Mouse (Mus musculus): ENCODE measurements around the gene Zscan2. TPM values are rescaled to one million over a fixed set of nuclear protein-coding genes. Genes with fewer than 3 reads are reported as not detected.

Gene Zscan2
- polyA plus RNA-seq, 1 experiment = not detected

DNA sequence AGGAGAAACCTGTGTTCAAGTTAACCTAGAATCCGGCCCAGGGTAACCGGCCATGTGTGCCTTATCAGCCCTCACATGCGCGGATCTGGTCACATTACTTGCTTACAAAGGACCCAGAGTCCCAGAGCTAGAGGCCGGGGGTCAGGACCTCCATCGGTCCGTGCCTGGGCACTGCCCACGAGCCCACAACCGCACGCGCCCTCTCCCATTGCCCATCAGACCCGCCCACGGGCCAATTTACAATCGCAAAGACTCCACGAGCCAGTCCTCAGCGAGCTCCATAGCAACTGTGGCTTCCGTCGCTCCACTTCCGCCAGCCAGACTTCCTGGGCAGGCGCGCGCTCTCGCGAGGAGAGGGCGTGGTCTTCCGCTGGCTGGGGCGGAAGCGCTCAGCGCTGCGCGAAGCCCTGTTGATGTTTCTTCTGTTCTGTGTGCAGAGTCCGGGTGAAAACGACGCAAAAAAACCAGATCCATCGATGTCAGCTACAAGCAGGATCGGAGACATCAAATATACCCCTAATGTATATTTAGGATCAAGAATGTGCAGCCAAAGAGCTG lies 40.3 kb downstream of the Zscan2 start, which contains the start of gene Wdr73:
TSS of gene Wdr73 (minus strand) at position 326 of the 558 bp plus-strand sequence.
- under 1% methylated on average over 36 of the region's 36 CpGs for WGBS
- Histone ChIP-seq H3K4me1 (ENCODE audit: control insufficient read depth, insufficient read depth, low read length) (peaks cover 21% of the 10 kb centered on the region), H3K4me3 (ENCODE audit: insufficient read depth, low read depth, low read length) (peak within 1 kb of the TSS; percentile 59), H3K27ac (ENCODE audit: insufficient read depth, low read depth, low read length) (0 out of 2 replicates have a peak within 1 kb of the TSS, but pooled peaks have one; percentile 43)
- TF ChIP-seq POLR2A (IDR thresholded peaks at IDR 0.05; ENCODE audit: insufficient read depth, low read depth, low read length) = peak; percentile 83
- TF ChIP-seq CTCF (IDR thresholded peaks at IDR 0.05; ENCODE audit: insufficient read depth, low read depth, low read length) = no peak

DNA sequence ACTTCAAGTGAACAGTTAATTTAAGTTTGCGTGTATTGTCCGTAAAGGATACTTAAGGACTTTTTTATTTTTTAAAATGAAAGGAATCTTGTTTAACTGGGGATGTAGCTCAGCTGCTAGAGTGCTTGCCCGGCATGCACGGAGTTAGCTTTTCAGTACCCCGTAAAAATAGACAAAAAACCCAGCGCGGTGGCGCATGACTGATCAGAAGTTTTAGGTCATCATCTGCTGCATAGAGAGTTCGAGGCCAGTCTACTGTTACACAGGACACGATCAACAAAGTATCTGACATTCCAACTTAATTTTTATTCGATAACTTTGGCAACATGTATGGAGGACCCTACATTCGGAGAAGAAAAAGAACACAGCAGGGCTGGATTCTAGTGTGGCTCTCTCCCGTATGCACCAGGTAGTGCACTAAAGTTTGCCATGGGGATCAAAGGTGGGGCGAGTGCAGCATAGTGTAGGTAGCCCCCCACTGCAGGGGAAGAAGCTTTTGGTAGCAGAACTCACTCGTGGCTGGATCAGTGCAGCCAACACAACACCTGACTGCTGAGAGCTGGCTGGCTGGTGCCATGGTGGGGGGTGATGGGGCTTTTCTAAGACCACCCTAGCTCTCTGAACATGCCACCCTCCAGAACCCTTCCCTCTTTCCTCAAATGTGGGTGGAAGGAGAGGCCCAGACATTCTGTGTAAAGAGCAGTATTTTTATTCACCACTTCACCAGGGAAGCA lies 41.0 kb downstream of the Zscan2 start:
- Histone ChIP-seq H3K4me1 (ENCODE audit: control insufficient read depth, insufficient read depth, low read length) (peaks cover 21% of the 10 kb centered on the region), H3K4me3 (ENCODE audit: insufficient read depth, low read depth, low read length) (no peak overlapping the region), H3K27ac (ENCODE audit: insufficient read depth, low read depth, low read length) (0 out of 2 replicates have a peak overlapping the region, but pooled peaks have one; percentile 43)
- WGBS = 18% methylated on average over 15 of the region's 15 CpGs
- TF ChIP-seq POLR2A (IDR thresholded peaks at IDR 0.05; ENCODE audit: insufficient read depth, low read depth, low read length) (no peak), CTCF (IDR thresholded peaks at IDR 0.05; ENCODE audit: insufficient read depth, low read depth, low read length) (no peak)

DNA sequence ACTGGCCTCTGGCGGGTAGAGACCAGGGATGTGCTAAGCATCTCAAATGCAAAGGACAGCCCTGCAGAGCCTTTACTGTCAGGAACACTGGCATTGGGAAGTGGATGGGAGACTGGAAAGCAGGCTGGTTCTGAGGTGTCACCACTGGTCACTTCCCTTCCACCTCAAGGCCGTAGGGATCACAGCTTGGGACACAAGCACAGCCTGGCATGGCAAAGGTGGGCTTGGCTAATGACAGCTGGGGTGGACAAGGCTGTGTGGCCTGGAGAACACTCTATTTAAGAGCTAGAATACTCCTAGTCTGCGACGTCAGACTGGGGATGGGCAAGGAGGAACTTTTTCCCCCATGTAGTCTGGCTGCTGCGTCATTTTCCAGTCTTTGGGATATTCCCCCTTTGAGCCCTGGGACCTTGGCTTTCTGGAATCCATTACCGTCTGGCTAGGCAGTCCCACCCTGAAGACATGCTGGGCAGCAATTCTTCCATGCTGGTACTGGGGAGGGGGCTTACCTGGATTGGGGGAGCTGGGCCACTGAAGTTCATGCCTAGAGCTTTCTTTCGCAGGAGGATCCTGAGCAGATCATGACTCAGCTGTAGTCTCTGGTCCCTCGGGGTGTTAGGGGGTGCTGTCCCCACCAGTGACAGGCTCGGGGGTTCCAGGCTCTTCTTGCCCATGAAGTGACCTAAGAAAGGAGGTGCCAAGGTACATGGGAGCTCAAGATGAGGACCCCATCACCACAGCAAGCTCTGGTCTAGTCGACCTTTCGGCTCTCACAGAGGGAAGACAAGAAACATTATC lies 43.1 kb downstream of the Zscan2 start:
- no peak overlapping the region for H3K27ac ChIP-seq (ENCODE audit: insufficient read depth, low read depth, low read length)
- peaks cover 15% of the 10 kb centered on the region for H3K4me1 ChIP-seq (ENCODE audit: control insufficient read depth, insufficient read depth, low read length)
- 83% methylated on average over 11 of the region's 11 CpGs for WGBS
- H3K4me3 ChIP-seq (ENCODE audit: insufficient read depth, low read depth, low read length) = peak overlapping the region; percentile 5; the same call in 1 of the 2 replicates
- TF ChIP-seq POLR2A (IDR thresholded peaks at IDR 0.05; ENCODE audit: insufficient read depth, low read depth, low read length) (no peak), CTCF (IDR thresholded peaks at IDR 0.05; ENCODE audit: insufficient read depth, low read depth, low read length) (no peak)

DNA sequence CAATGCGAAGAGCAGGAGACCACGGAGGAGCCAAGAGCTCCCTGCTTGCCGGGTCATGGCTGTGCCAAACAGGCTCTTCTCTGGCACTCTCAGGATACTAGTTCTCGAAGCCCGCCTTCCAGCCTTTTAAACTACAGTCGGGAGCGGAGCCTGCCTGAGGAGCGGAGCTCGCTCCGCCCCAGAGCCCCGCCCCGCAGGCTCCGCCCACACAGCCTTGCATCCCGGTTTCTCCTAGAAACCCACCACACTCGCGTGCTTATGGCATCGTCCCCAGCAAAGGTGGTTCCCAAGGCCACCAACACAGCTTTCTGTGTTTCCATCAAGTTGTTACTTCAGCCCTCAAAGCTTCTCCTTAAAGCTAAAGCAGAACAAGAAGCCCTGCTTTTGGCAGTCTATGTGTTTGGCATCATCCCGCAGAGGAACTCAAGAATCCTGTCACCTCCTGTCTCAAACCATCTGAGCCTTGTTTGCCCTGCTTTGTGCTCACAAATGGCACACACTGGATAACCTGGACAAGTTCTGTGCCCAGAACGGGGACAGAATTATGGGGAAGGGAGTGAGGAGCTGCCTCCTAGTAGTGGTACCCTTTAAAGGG lies 44.3 kb downstream of the Zscan2 start, which contains the start of gene Nmb:
TSS of gene Nmb (minus strand) at position 156 of the 595 bp plus-strand sequence.
- peak within 1 kb of the TSS; percentile 39 for H3K4me3 ChIP-seq (ENCODE audit: insufficient read depth, low read depth, low read length)
- no peak within 1 kb of the TSS for H3K27ac ChIP-seq (ENCODE audit: insufficient read depth, low read depth, low read length)
- 2% methylated on average over 19 of the region's 19 CpGs for WGBS
- peaks cover 15% of the 10 kb centered on the region for H3K4me1 ChIP-seq (ENCODE audit: control insufficient read depth, insufficient read depth, low read length)
- TF ChIP-seq POLR2A (IDR thresholded peaks at IDR 0.05; ENCODE audit: insufficient read depth, low read depth, low read length) (0 out of 2 replicates have a peak, but pooled peaks have one; percentile 40), CTCF (IDR thresholded peaks at IDR 0.05; ENCODE audit: insufficient read depth, low read depth, low read length) (no peak)

DNA sequence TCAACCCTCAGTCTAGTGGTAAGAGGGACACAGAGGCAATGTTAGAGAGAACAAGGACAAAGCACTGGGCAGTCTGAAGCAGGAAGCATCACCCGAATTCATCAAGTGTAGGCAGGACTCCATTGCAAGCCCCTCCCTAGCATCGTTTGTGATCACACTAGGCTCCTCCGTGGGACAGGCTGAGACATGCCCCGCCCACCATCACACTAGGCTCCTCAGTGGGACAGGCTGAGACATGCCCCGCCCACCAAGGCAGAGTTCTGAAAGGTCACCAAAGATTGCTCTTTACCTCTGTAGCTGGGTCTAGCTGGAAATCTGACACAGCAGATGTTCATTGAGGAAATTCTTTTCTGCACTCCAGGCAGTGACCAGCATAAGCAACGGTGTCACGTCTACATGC lies 50.3 kb downstream of the Zscan2 start:
- no peak overlapping the region for H3K4me3 ChIP-seq (ENCODE audit: insufficient read depth, low read depth, low read length)
- WGBS = 74% methylated on average over 7 of the region's 7 CpGs
- H3K27ac ChIP-seq (ENCODE audit: insufficient read depth, low read depth, low read length) = no peak overlapping the region
- TF ChIP-seq CTCF (IDR thresholded peaks at IDR 0.05; ENCODE audit: insufficient read depth, low read depth, low read length) (no peak), POLR2A (IDR thresholded peaks at IDR 0.05; ENCODE audit: insufficient read depth, low read depth, low read length) (no peak)
- H3K4me1 ChIP-seq (ENCODE audit: control insufficient read depth, insufficient read depth, low read length) = peaks cover 4% of the 10 kb centered on the region

DNA sequence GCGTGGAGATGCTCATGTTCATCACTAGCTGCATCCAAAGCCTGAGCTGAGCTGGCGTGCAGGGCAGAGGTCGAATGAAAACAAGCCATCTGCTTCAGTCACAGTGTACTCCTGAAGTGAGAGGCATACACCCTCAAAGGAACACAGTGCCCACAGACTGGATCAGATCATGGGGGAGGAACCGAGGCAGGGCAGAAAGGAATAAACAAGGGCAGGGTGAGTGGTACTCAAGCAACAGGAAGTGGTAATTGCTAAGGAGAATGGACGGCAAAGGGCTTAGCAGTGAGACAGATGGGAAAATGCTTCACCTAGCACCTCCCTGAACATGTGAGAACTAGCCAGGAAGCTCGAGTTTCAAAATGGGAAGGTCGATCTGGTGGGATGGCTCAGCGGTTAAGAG lies 51.8 kb downstream of the Zscan2 start:
- H3K4me3 ChIP-seq (ENCODE audit: insufficient read depth, low read depth, low read length) = no peak overlapping the region
- H3K4me1 ChIP-seq (ENCODE audit: control insufficient read depth, insufficient read depth, low read length) = peaks cover 4% of the 10 kb centered on the region
- TF ChIP-seq CTCF (IDR thresholded peaks at IDR 0.05; ENCODE audit: insufficient read depth, low read depth, low read length) (no peak), POLR2A (IDR thresholded peaks at IDR 0.05; ENCODE audit: insufficient read depth, low read depth, low read length) (no peak)
- WGBS = 81% methylated on average over 8 of the region's 8 CpGs
- H3K27ac ChIP-seq (ENCODE audit: insufficient read depth, low read depth, low read length) = peak overlapping the region; percentile 12; the same call in 1 of the 2 replicates

DNA sequence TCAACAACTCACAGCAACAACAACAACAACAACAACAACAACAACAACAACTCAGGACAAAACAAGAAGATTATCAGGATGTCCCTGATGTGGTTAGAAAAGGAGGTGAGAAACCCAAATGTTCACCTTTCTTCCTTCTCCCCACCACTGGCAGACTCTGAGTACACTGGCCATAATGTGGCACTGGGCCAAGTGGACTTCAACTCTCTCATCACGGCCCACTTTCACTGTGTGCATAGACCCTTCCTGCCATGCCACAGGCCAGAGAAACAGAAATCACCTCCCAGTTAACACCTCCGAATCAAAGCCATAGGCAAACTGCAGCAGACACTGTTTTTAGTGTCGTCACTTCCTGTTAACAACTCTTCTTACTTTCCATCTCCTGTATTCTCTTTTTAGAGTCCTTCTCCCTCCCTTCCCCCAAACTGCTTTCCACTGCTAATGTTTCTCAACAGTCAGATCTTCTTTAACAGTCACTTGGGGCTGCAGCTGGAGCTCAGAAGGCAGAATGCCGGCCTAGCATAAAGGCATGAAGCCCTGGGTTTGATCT lies 57.3 kb downstream of the Zscan2 start:
- Histone ChIP-seq H3K27ac (ENCODE audit: insufficient read depth, low read depth, low read length) (no peak overlapping the region), H3K4me3 (ENCODE audit: insufficient read depth, low read depth, low read length) (no peak overlapping the region), H3K4me1 (ENCODE audit: control insufficient read depth, insufficient read depth, low read length) (no peaks in the 10 kb centered on the region)
- 71% methylated on average over 4 of the region's 4 CpGs for WGBS
- TF ChIP-seq CTCF (IDR thresholded peaks at IDR 0.05; ENCODE audit: insufficient read depth, low read depth, low read length) = no peak
- no peak for TF ChIP-seq POLR2A (IDR thresholded peaks at IDR 0.05; ENCODE audit: insufficient read depth, low read depth, low read length)

DNA sequence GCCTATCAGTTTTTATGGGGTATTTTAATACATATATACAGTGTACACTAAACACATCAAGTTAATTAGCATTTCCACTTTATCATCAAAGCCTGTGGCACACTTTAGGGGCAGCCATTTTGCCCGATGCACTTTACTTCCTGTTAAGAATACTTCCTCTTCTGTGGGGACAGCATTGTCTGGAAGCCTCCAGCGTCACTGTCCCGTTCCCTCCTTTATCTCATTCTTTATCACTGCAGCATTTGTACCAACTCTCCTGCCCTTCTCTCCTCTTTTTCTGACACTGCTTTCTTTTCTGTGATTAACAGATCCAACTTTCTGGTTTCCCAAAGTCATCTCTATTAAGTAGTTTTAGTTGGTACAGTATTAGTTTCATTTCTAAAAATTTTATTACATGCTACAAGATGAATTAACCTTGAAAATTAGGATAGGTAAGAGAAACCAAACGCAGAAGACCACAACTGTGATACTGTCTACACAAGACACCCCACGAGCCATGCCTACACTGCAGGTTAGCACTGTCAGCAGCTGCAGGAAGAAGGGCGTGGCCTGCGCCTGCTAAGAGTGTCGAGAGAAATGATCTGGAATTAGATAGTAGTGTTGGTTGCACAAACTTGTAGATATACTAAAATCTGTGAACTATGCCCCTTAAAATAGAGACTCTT lies 58.4 kb downstream of the Zscan2 start:
- Histone ChIP-seq H3K4me1 (ENCODE audit: control insufficient read depth, insufficient read depth, low read length) (no peaks in the 10 kb centered on the region), H3K4me3 (ENCODE audit: insufficient read depth, low read depth, low read length) (no peak overlapping the region), H3K27ac (ENCODE audit: insufficient read depth, low read depth, low read length) (no peak overlapping the region)
- TF ChIP-seq CTCF (IDR thresholded peaks at IDR 0.05; ENCODE audit: insufficient read depth, low read depth, low read length) (no peak), POLR2A (IDR thresholded peaks at IDR 0.05; ENCODE audit: insufficient read depth, low read depth, low read length) (no peak)
- WGBS = 81% methylated on average over 8 of the region's 8 CpGs
